ENCODE assay signal across 20 mouse cellular contexts in genomic region chr3:85308706-85309105, GRCm38 (mm10).
DNase-seq lines count a peak whose midpoint lies in the region; ATAC-seq and TF ChIP-seq lines count a peak whose summit lies in the region.
"Had no signal": no experiment of that assay in that cellular context is flagged by ENCODE, and none has a peak within 500 bp of the region (broad histone marks: within the 10 kb centered on the region; RNA-seq: fewer than 3 reads in every experiment).

No protein-coding gene starts in this region.

- no peak for TF ChIP-seq CTCF in cortical plate, adult 2 months (IDR thresholded peaks at IDR 0.05; ENCODE audit: extremely low read depth, insufficient read depth, low read length)

- peaks cover 7% of the 10 kb centered on the region for H3K4me1 ChIP-seq in hindbrain, embryonic 16.5 days (ENCODE audit: control insufficient read depth, insufficient read depth, low read depth, low read length)
- peaks cover 4% of the 10 kb centered on the region for H3K4me1 ChIP-seq in hindbrain, embryonic 13.5 days (replicated peaks)
- H3K4me1 ChIP-seq in limb, embryonic 15.5 days: peaks cover 9% of the 10 kb centered on the region
- H3K4me1 ChIP-seq in limb, embryonic 10.5 days: peaks cover 1% of the 10 kb centered on the region
- peaks cover 9% of the 10 kb centered on the region; the same call in 1 of the 2 replicates for H3K4me1 ChIP-seq in cortical plate, adult 2 months (ENCODE audit: control insufficient read depth, insufficient read depth, low read length)
- H3K4me1 ChIP-seq: neural tube, embryonic 12.5 days; stomach, embryonic 15.5 days had no signal

- H3K4me3 ChIP-seq in hindbrain, embryonic 16.5 days (ENCODE audit: low read length): no peak overlapping the region
- no peak overlapping the region for H3K4me3 ChIP-seq in hindbrain, embryonic 13.5 days
- no peak overlapping the region for H3K4me3 ChIP-seq in limb, embryonic 15.5 days
- no peak overlapping the region for H3K4me3 ChIP-seq in limb, embryonic 10.5 days
- no peak overlapping the region for H3K4me3 ChIP-seq in cortical plate, adult 2 months (ENCODE audit: insufficient read depth, low read length)
- H3K4me3 ChIP-seq: embryonic facial prominence, embryonic 15.5 days; kidney, embryonic 15.5 days; limb, embryonic 12.5 days; neural tube, embryonic 12.5 days; stomach, embryonic 15.5 days had no signal

- DNase-seq in cerebellum, postnatal 14 days: peak; percentile 46 to 51
- no peak for DNase-seq in cerebellum, adult 8-10 months
- DNase-seq in limb, embryonic 10.5 days (ENCODE audit: low spot score): no peak
- no peak for DNase-seq in lung, postnatal 10 days
- DNase-seq: cerebellum, adult 11-12 months; embryo, embryonic 11 days; spleen, adult 18-20 months; thymus, adult 2 months had no signal

- H3K9ac ChIP-seq in hindbrain, embryonic 16.5 days (ENCODE audit: low read depth, low read length): no peak overlapping the region; the same call in 1 of the 2 replicates
- H3K9ac ChIP-seq in hindbrain, embryonic 13.5 days: no peak overlapping the region
- no peak overlapping the region for H3K9ac ChIP-seq in limb, embryonic 15.5 days
- H3K9ac ChIP-seq: embryonic facial prominence, embryonic 15.5 days; kidney, embryonic 15.5 days; limb, embryonic 12.5 days; liver, embryonic 14.5 days; neural tube, embryonic 12.5 days; stomach, embryonic 15.5 days had no signal

- TF ChIP-seq POLR2A in cortical plate, adult 2 months (IDR thresholded peaks at IDR 0.05; ENCODE audit: extremely low read depth, insufficient read depth, low read length): no peak

- no peak; the same call in 1 of the 2 replicates for ATAC-seq in hindbrain, embryonic 16.5 days
- no peak for ATAC-seq in hindbrain, embryonic 13.5 days (ENCODE audit: low FRiP score)
- ATAC-seq in limb, embryonic 15.5 days (ENCODE audit: insufficient number of reproducible peaks, low FRiP score, low TSS enrichment, low read depth): no peak
- ATAC-seq: intestine, embryonic 16.5 days had no signal

- WGBS in hindbrain, embryonic 16.5 days: 62% methylated on average over 4 of the region's 4 CpGs
- WGBS in hindbrain, embryonic 13.5 days: 60% methylated on average over 4 of the region's 4 CpGs
- 68% methylated on average over 4 of the region's 4 CpGs for WGBS in limb, embryonic 15.5 days
- 86% methylated on average over 4 of the region's 4 CpGs for WGBS in limb, embryonic 10.5 days

- H3K27ac ChIP-seq in hindbrain, embryonic 16.5 days (ENCODE audit: low read depth, low read length): peak overlapping the region; percentile 23; the same call in 1 of the 2 replicates
- no peak overlapping the region for H3K27ac ChIP-seq in hindbrain, embryonic 13.5 days
- peak overlapping the region; percentile 22; the same call in 1 of the 2 replicates for H3K27ac ChIP-seq in limb, embryonic 15.5 days
- H3K27ac ChIP-seq in limb, embryonic 10.5 days: no peak overlapping the region
- peak overlapping the region; percentile 30 for H3K27ac ChIP-seq in cortical plate, adult 2 months (ENCODE audit: insufficient read depth, low read length)
- H3K27ac ChIP-seq: embryonic facial prominence, embryonic 15.5 days; kidney, embryonic 15.5 days; limb, embryonic 12.5 days; liver, embryonic 14.5 days; neural tube, embryonic 12.5 days; stomach, embryonic 15.5 days had no signal

- H3K36me3 ChIP-seq in hindbrain, embryonic 16.5 days (ENCODE audit: control insufficient read depth, insufficient read depth, low read length): no peaks in the 10 kb centered on the region
- no peaks in the 10 kb centered on the region for H3K36me3 ChIP-seq in hindbrain, embryonic 13.5 days
- no peaks in the 10 kb centered on the region for H3K36me3 ChIP-seq in limb, embryonic 15.5 days
- H3K36me3 ChIP-seq in limb, embryonic 10.5 days: no peaks in the 10 kb centered on the region
- H3K36me3 ChIP-seq: embryonic facial prominence, embryonic 15.5 days; kidney, embryonic 15.5 days; limb, embryonic 12.5 days; neural tube, embryonic 12.5 days; stomach, embryonic 15.5 days had no signal

- H3K4me2 ChIP-seq in hindbrain, embryonic 16.5 days (ENCODE audit: low read length): peak overlapping the region; percentile 10; the same call in 1 of the 2 replicates
- H3K4me2 ChIP-seq in hindbrain, embryonic 13.5 days: no peak overlapping the region
- no peak overlapping the region for H3K4me2 ChIP-seq in limb, embryonic 15.5 days
- H3K4me2 ChIP-seq: embryonic facial prominence, embryonic 15.5 days; kidney, embryonic 15.5 days; limb, embryonic 12.5 days; neural tube, embryonic 12.5 days; stomach, embryonic 15.5 days had no signal

- H3K27me3 ChIP-seq in hindbrain, embryonic 16.5 days (replicated peaks; ENCODE audit: control insufficient read depth, insufficient read depth, low read length): no peaks in the 10 kb centered on the region
- H3K27me3 ChIP-seq in hindbrain, embryonic 13.5 days: no peaks in the 10 kb centered on the region
- H3K27me3 ChIP-seq in limb, embryonic 15.5 days: no peaks in the 10 kb centered on the region
- H3K27me3 ChIP-seq in limb, embryonic 10.5 days (ENCODE audit: low read depth, poor library complexity, severe bottlenecking): no peaks in the 10 kb centered on the region
- H3K27me3 ChIP-seq: CH12.LX; embryonic facial prominence, embryonic 15.5 days; kidney, embryonic 15.5 days; limb, embryonic 12.5 days; neural tube, embryonic 12.5 days; stomach, embryonic 15.5 days had no signal

- no peaks in the 10 kb centered on the region for H3K9me3 ChIP-seq in hindbrain, embryonic 16.5 days (ENCODE audit: control insufficient read depth, low read length)
- no peaks in the 10 kb centered on the region for H3K9me3 ChIP-seq in hindbrain, embryonic 13.5 days
- no peaks in the 10 kb centered on the region for H3K9me3 ChIP-seq in limb, embryonic 15.5 days
- no peaks in the 10 kb centered on the region for H3K9me3 ChIP-seq in limb, embryonic 10.5 days (replicated peaks)
- H3K9me3 ChIP-seq: embryonic facial prominence, embryonic 15.5 days; kidney, embryonic 15.5 days; limb, embryonic 12.5 days; neural tube, embryonic 12.5 days; stomach, embryonic 15.5 days had no signal

Comparison
In these comparisons a context has a peak if more than half of its experiments do, and no peak if none do; other contexts are left out.
1. DNase-seq: peak in cerebellum, postnatal 14 days (2 of 2); none in cerebellum, adult 8-10 months (single experiment), limb, embryonic 10.5 days (single experiment) and lung, postnatal 10 days (single experiment).
2. H3K27ac ChIP-seq: peak in hindbrain, embryonic 16.5 days (single experiment), limb, embryonic 15.5 days (single experiment) and cortical plate, adult 2 months (single experiment); none in hindbrain, embryonic 13.5 days (single experiment) and limb, embryonic 10.5 days (single experiment).